Mouse (Mus musculus): ENCODE measurements around the gene Rbms3. TPM values are rescaled to one million over a fixed set of nuclear protein-coding genes. Genes with fewer than 3 reads are reported as not detected.
A peak's percentile ranks its signal among the peaks of the same experiment; 100 is the strongest.

Rbms3 gene
- polyA plus RNA-seq, 1 experiment from 2014 or later, result 45.9 TPM

GRCm38 (mm10) chr9:117093551-117093950, 536.2 kb downstream of the Rbms3 start:
- Histone ChIP-seq H3K27me3 (ENCODE audit: control insufficient read depth, insufficient read depth, low read length) (no peaks in the 10 kb centered on the region), H3K4me2 (ENCODE audit: low read depth, low read length) (no peak overlapping the region), H3K27ac (replicated peaks; ENCODE audit: low read depth, low read length) (no peak overlapping the region), H3K4me3 (ENCODE audit: low read depth, low read length) (no peak overlapping the region), H3K36me3 (replicated peaks; ENCODE audit: control insufficient read depth, insufficient read depth, low read depth, low read length) (no peaks in the 10 kb centered on the region), H3K4me1 (ENCODE audit: control insufficient read depth, insufficient read depth, low read length) (no peaks in the 10 kb centered on the region), H3K9me3 (replicated peaks; ENCODE audit: control insufficient read depth, low read length) (no peaks in the 10 kb centered on the region), H3K9ac (replicated peaks; ENCODE audit: low read length) (no peak overlapping the region)
- DNase-seq (ENCODE audit: low spot score) (no peak), ATAC-seq (replicated peaks; ENCODE audit: insufficient number of reproducible peaks, low FRiP score, low TSS enrichment, low read depth) (no peak)
- WGBS, result 85% methylated on average over 6 of the region's 6 CpGs

- Histone ChIP-seq H3K4me1 (ENCODE audit: control insufficient read depth, insufficient read depth, low read length) (no peaks in the 10 kb centered on the region), H3K4me2 (ENCODE audit: low read depth, low read length) (no peak overlapping the region), H3K36me3 (replicated peaks; ENCODE audit: control insufficient read depth, insufficient read depth, low read depth, low read length) (no peaks in the 10 kb centered on the region), H3K27me3 (ENCODE audit: control insufficient read depth, insufficient read depth, low read length) (no peaks in the 10 kb centered on the region), H3K27ac (replicated peaks; ENCODE audit: low read depth, low read length) (no peak overlapping the region), H3K9ac (replicated peaks; ENCODE audit: low read length) (no peak overlapping the region), H3K9me3 (replicated peaks; ENCODE audit: control insufficient read depth, low read length) (no peaks in the 10 kb centered on the region), H3K4me3 (ENCODE audit: low read depth, low read length) (no peak overlapping the region)
- no peak for DNase-seq (ENCODE audit: low spot score)
- 91% methylated on average over 8 of the region's 8 CpGs for WGBS
- ATAC-seq (replicated peaks; ENCODE audit: insufficient number of reproducible peaks, low FRiP score, low TSS enrichment, low read depth), result no peak
Observed at GRCm38 (mm10) chr9:117092177-117092555, 537.5 kb downstream of the Rbms3 start.

GRCm38 (mm10) chr9:117091253-117092176, 538.2 kb downstream of the Rbms3 start:
- Histone ChIP-seq H3K4me1 (ENCODE audit: control insufficient read depth, insufficient read depth, low read length) (no peaks in the 10 kb centered on the region), H3K36me3 (replicated peaks; ENCODE audit: control insufficient read depth, insufficient read depth, low read depth, low read length) (no peaks in the 10 kb centered on the region), H3K27me3 (ENCODE audit: control insufficient read depth, insufficient read depth, low read length) (no peaks in the 10 kb centered on the region), H3K9me3 (replicated peaks; ENCODE audit: control insufficient read depth, low read length) (no peaks in the 10 kb centered on the region), H3K9ac (replicated peaks; ENCODE audit: low read length) (no peak overlapping the region), H3K4me3 (ENCODE audit: low read depth, low read length) (no peak overlapping the region), H3K27ac (replicated peaks; ENCODE audit: low read depth, low read length) (no peak overlapping the region), H3K4me2 (ENCODE audit: low read depth, low read length) (no peak overlapping the region)
- WGBS, result 55% methylated on average over 9 of the region's 9 CpGs
- peak; percentile 24 for DNase-seq (ENCODE audit: low spot score)
- ATAC-seq (replicated peaks; ENCODE audit: insufficient number of reproducible peaks, low FRiP score, low TSS enrichment, low read depth), result no peak

DNA sequence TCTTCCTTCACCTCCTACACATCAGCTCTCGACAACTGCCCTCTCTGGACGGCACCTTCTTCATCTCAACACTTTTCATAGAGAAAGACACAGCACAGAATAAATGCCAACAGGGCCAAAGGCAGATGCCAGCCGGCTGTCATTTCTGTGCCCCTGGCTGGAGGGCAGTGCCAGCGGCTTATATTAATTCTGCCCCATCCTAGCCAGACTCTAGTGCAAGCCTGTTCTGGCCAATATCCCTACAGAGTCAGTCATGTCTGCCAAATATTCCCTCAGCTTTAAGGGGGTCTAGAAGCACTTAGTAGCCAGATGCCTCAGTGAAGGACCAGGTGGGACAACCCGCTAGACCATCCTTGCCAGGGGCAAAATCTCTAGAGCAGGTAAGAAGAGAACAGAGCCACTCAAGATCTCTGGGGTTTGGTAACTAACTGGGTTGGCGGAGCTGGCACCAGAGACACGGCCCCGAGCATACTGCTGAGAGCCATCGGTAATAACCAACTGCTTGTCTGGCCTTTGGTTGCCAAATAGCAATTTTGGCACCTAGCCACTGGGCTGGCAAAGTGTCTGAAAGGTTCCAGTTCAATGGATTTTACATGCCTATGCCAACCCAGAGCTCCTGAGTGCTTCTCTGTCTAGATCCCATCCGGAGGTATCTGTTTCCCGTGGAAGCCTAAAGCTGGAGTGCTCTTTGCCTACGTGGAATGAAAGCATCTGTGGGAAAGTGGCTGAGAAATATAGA, 540.1 kb downstream of the Rbms3 start:
- 97% methylated on average over 12 of the region's 12 CpGs for WGBS
- DNase-seq (ENCODE audit: low spot score) (no peak), ATAC-seq (replicated peaks; ENCODE audit: insufficient number of reproducible peaks, low FRiP score, low TSS enrichment, low read depth) (no peak)
- H3K36me3 ChIP-seq (replicated peaks; ENCODE audit: control insufficient read depth, insufficient read depth, low read depth, low read length), result no peaks in the 10 kb centered on the region
- no peak overlapping the region for H3K4me2 ChIP-seq (ENCODE audit: low read depth, low read length)
- H3K27ac ChIP-seq (replicated peaks; ENCODE audit: low read depth, low read length), result no peak overlapping the region
- no peaks in the 10 kb centered on the region for H3K9me3 ChIP-seq (replicated peaks; ENCODE audit: control insufficient read depth, low read length)
- H3K9ac ChIP-seq (replicated peaks; ENCODE audit: low read length), result no peak overlapping the region
- no peaks in the 10 kb centered on the region for H3K27me3 ChIP-seq (ENCODE audit: control insufficient read depth, insufficient read depth, low read length)
- H3K4me3 ChIP-seq (ENCODE audit: low read depth, low read length), result no peak overlapping the region
- no peaks in the 10 kb centered on the region for H3K4me1 ChIP-seq (ENCODE audit: control insufficient read depth, insufficient read depth, low read length)

DNA sequence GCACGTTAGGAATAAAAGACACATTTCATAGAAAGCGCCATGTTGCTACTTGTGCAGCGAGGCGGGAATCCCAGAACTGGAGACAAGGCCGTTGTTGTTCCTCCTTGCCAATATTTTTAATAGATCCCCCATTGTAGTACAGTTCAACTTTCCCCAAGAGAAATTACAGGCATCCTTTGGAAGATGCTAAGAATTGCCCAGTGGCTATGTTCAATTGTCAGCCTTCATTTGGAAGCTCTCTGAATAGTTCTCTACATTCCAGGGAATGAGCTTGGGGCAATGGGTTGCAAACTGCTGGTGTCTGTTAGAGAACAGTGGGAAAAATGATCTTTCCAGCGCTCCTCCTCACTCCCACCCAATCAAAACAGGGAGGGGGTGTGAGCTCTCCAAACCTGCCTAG, 541.4 kb downstream of the Rbms3 start:
- ATAC-seq (replicated peaks; ENCODE audit: insufficient number of reproducible peaks, low FRiP score, low TSS enrichment, low read depth), result no peak
- no peak for DNase-seq (ENCODE audit: low spot score)
- no peak overlapping the region for H3K9ac ChIP-seq (replicated peaks; ENCODE audit: low read length)
- no peaks in the 10 kb centered on the region for H3K9me3 ChIP-seq (replicated peaks; ENCODE audit: control insufficient read depth, low read length)
- H3K36me3 ChIP-seq (replicated peaks; ENCODE audit: control insufficient read depth, insufficient read depth, low read depth, low read length), result no peaks in the 10 kb centered on the region
- WGBS, result 64% methylated on average over 6 of the region's 6 CpGs
- H3K27me3 ChIP-seq (ENCODE audit: control insufficient read depth, insufficient read depth, low read length), result no peaks in the 10 kb centered on the region
- H3K4me3 ChIP-seq (ENCODE audit: low read depth, low read length), result no peak overlapping the region
- H3K27ac ChIP-seq (replicated peaks; ENCODE audit: low read depth, low read length), result no peak overlapping the region
- no peaks in the 10 kb centered on the region for H3K4me1 ChIP-seq (ENCODE audit: control insufficient read depth, insufficient read depth, low read length)
- H3K4me2 ChIP-seq (ENCODE audit: low read depth, low read length), result no peak overlapping the region

GRCm38 (mm10) chr9:117085706-117086105, 544.0 kb downstream of the Rbms3 start:
- Histone ChIP-seq H3K27me3 (ENCODE audit: control insufficient read depth, insufficient read depth, low read length) (no peaks in the 10 kb centered on the region), H3K27ac (replicated peaks; ENCODE audit: low read depth, low read length) (no peak overlapping the region), H3K9me3 (replicated peaks; ENCODE audit: control insufficient read depth, low read length) (no peaks in the 10 kb centered on the region), H3K4me3 (ENCODE audit: low read depth, low read length) (no peak overlapping the region), H3K4me1 (ENCODE audit: control insufficient read depth, insufficient read depth, low read length) (no peaks in the 10 kb centered on the region), H3K4me2 (ENCODE audit: low read depth, low read length) (no peak overlapping the region), H3K36me3 (replicated peaks; ENCODE audit: control insufficient read depth, insufficient read depth, low read depth, low read length) (no peaks in the 10 kb centered on the region), H3K9ac (replicated peaks; ENCODE audit: low read length) (no peak overlapping the region)
- no peak for ATAC-seq (replicated peaks; ENCODE audit: insufficient number of reproducible peaks, low FRiP score, low TSS enrichment, low read depth)
- WGBS, result 88% methylated on average over 9 of the region's 9 CpGs
- no peak for DNase-seq (ENCODE audit: low spot score)

DNA sequence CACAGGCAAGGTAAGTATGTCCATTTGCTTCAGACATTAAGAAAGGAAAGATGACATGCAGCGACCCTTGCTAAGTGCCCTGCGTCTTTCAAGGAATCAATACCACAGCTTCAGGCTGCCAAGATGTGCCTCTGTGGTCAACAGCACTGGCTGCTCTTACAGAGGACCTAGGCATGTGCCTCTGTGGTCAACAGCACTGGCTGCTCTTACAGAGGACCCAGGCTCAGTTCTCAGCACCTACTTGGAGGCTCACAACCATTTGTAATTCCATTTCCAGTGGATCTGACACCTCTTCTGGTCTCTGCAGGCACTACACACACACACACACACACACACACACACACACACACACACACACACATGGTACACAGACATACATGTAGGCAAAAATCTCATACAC, 545.2 kb downstream of the Rbms3 start:
- H3K27ac ChIP-seq (replicated peaks; ENCODE audit: low read depth, low read length), result no peak overlapping the region
- no peaks in the 10 kb centered on the region for H3K9me3 ChIP-seq (replicated peaks; ENCODE audit: control insufficient read depth, low read length)
- H3K4me2 ChIP-seq (ENCODE audit: low read depth, low read length), result no peak overlapping the region
- ATAC-seq (replicated peaks; ENCODE audit: insufficient number of reproducible peaks, low FRiP score, low TSS enrichment, low read depth) (no peak), DNase-seq (ENCODE audit: low spot score) (no peak)
- H3K4me1 ChIP-seq (ENCODE audit: control insufficient read depth, insufficient read depth, low read length), result no peaks in the 10 kb centered on the region
- H3K9ac ChIP-seq (replicated peaks; ENCODE audit: low read length), result no peak overlapping the region
- H3K4me3 ChIP-seq (ENCODE audit: low read depth, low read length), result no peak overlapping the region
- no peaks in the 10 kb centered on the region for H3K27me3 ChIP-seq (ENCODE audit: control insufficient read depth, insufficient read depth, low read length)
- no peaks in the 10 kb centered on the region for H3K36me3 ChIP-seq (replicated peaks; ENCODE audit: control insufficient read depth, insufficient read depth, low read depth, low read length)
- 92% methylated on average over 2 of the region's 2 CpGs for WGBS

GRCm38 (mm10) chr9:117079471-117079870, 550.2 kb downstream of the Rbms3 start:
- Histone ChIP-seq H3K27me3 (ENCODE audit: control insufficient read depth, insufficient read depth, low read length) (no peaks in the 10 kb centered on the region), H3K4me1 (ENCODE audit: control insufficient read depth, insufficient read depth, low read length) (peaks cover 4% of the 10 kb centered on the region; the same call in 1 of the 2 replicates), H3K9me3 (replicated peaks; ENCODE audit: control insufficient read depth, low read length) (no peaks in the 10 kb centered on the region), H3K27ac (replicated peaks; ENCODE audit: low read depth, low read length) (no peak overlapping the region), H3K4me2 (ENCODE audit: low read depth, low read length) (no peak overlapping the region), H3K36me3 (replicated peaks; ENCODE audit: control insufficient read depth, insufficient read depth, low read depth, low read length) (no peaks in the 10 kb centered on the region), H3K9ac (replicated peaks; ENCODE audit: low read length) (no peak overlapping the region), H3K4me3 (ENCODE audit: low read depth, low read length) (no peak overlapping the region)
- DNase-seq (ENCODE audit: low spot score) (no peak), ATAC-seq (replicated peaks; ENCODE audit: insufficient number of reproducible peaks, low FRiP score, low TSS enrichment, low read depth) (no peak)
- WGBS, result 76% methylated on average over 8 of the region's 8 CpGs
